Mouse (Mus musculus) left cerebral cortex, adult 2 months (tissue): ENCODE measurements at regions not wholly inside any gene's neighbourhood (a gene's known extent, or its start where the extent isn't known, plus 50 kb on each side); places are given as distances from the start of the nearest gene placed in this dataset.

ENCODE experiments used
- DNase-seq, 2 experiments: peaks; one replicate each; pipeline ENCODE4 v3.0.0; 2021 to 2022; ENCODE audit warnings: low spot score in 2 of 2, mixed read lengths in 1 of 2; ENCODE audit errors: extremely low spot score in 1 of 2
- H3K27ac ChIP-seq: fragments of 200-600 bp; 2 replicates; pipeline ENCODE4 v1.8.1; 2022
- H3K4me3 ChIP-seq: fragments of 200-600 bp; 2 replicates; pipeline ENCODE4 v1.8.1; 2022
- CTCF ChIP-seq: fragments of 200-600 bp; IDR thresholded peaks from 2 replicates; pipeline ENCODE4 v1.8.1; 2022; ENCODE audit warnings: antibody characterized with exemption, mild to moderate bottlenecking, moderate library complexity
- intact Hi-C: fragments of 180-260 bp; cut with DNase I; formaldehyde crosslinking; loops from one replicate; pipeline ENCODE4 v1.15.1; 2025

DNA sequence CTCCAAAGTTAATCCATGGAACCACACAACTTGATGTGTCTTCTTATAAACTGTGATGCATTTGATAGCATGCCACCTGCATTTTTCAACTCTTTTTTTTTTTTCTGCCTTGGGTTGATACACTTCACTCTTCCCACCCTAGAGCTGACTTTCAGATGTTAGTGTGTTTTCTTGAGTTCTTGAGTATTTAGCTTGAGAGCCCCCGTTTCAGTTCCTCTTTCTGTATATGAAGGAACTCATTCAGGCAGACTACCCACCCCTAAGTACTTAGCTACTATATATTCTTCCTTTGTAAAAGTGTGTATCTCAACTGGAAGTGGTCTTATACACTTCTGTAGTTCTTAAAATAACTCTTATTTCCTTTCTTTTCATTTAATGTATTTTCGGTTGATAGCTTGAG, 371.1 kb downstream of the Tns1 start:
- Histone ChIP-seq H3K4me3 (no peak overlapping the region), H3K27ac (no peak overlapping the region)
- no peak for DNase-seq
- intact Hi-C loops, result no loop called here
- TF ChIP-seq CTCF, result no peak

DNA sequence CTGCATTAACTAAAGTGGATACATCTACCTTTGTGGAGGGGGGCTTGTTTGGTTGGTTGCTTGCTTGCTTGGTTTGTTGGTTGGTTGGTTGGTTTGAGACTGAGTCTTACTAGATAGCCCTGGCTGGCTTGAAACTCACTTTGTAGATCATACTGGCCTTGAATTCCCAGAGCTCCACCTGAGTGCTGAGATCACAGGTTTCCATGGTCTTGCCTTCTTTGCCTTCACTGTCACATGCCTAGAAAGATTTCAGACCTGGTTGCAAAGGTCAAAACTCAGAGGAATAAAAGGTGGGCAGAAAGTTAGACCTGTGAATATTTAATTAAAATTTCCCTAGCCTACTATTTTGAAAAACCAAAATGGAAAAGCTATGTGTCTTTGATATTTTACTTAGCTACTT, 375.5 kb downstream of the Tns1 start:
- intact Hi-C loops, result no loop called here
- no peak overlapping the region for H3K27ac ChIP-seq
- no peak overlapping the region for H3K4me3 ChIP-seq
- DNase-seq, result no peak
- no peak for TF ChIP-seq CTCF

DNA sequence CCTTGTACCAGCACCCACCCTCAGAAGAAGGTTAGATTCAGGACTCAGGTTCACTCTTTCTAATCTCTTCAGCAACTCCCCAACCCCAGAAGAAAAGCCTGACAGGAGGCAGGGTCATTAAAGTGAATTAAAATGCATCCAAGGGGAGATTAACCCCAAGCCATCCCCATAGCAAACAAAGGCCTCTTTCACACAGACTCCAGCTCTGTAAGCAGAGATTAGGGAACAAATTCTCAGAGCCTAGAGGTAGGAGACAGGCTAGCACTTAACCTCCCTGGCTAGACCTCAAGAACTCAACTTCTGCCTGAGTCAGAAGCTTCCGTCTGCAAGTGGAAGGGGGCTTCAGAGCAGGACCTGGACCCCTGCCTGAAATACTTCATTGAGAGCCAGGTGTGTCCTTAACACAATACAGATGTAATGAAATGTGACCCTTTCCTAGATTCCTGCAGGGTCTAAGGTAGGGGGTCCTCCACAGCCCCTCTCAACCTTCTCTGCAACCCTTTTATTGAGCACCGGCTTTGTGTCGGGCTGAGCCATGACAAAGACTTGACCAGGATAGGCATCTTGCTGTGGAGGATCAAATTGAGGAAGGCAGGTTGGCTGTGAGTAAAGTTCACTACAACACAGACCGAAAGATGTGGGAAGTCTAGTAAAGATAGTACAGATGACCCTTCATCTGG, 379.6 kb downstream of the Tns1 start:
- no peak for DNase-seq
- H3K4me3 ChIP-seq, result no peak overlapping the region
- intact Hi-C loops, result no loop called here
- no peak overlapping the region for H3K27ac ChIP-seq
- no peak for TF ChIP-seq CTCF

DNA sequence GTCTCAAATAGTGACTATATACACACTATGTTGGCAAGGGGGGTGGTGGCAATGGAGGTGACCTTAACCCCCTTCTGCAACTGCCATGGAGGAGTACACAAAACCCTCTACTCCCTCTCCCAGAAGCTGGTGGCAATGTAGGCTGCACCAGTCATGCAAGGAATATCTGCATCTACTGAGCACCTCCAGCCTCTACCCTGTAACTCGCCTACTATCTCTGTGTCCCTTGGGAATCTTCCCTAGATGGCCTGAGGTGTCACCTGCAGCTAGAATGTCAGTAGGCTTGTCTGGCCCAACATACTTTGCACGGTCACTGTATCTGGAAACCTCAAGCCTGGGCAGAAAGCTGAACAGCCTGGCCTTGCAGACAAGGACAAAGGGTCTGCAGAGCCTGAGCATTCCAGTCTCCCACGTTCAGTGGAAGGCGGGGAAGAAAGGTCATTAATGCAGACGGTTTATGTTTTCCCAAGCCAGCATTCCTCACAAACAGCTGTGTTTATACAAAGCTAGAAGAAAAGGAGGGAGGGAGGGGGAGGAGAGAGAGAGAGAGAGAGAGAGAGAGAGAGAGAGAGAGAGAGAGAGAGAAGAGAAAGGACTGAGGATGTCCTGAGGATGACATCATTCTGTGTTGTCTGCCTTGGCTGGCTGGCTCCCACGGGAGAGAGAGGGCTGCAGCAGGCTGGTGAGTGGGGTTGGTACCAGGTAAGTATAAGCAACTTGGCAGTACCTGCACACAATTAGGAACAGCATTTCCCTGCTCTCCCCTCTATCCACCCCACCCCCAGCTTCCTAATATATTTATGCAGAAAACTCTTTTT, 380.3 kb downstream of the Tns1 start:
- intact Hi-C loops, result no loop called here
- H3K4me3 ChIP-seq, result no peak overlapping the region
- TF ChIP-seq CTCF, result no peak
- DNase-seq, result no peak
- no peak overlapping the region for H3K27ac ChIP-seq

DNA sequence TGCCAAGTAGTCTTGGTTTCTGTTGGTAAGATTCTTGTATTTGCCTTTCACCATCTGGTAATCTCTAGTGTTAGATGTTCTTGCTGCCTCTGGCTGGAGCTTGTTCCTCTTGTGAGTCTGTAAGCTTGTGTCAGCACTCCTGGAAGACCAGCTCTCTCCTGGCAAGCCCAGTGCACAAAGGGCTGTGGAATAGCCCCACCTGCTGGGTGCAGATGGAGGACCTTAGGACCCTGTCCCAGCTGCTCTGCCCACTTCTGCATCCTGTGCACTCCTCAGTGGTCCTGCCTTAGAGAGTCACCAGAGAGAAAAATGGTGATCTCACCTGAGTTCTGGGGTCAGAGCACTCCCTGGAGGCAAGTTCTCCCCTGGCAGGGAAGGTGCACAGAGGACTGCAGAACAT, 387.2 kb downstream of the Tns1 start:
- intact Hi-C loops, result no loop called here
- DNase-seq, result no peak
- peak; percentile 22 for TF ChIP-seq CTCF
- no peak overlapping the region for H3K27ac ChIP-seq
- H3K4me3 ChIP-seq, result no peak overlapping the region

DNA sequence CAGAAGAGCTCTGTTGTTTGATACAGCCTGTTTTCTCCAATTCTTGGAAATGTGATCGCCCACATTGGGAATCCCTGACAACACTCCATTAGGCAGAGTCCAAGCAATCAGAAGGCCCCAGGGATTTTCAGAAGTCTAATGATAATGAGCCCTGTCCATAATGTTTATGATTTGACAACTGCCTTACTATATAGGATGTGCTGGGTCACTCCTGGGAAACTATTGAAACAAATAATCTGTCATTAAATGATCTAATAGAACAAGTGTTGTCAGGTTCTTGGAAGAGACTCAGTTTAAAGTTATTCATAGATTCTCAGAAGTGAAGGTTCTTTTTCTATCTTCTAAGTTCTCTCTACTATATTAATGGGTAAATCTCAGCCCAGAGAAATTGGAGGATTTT, 395.9 kb downstream of the Tns1 start:
- no peak overlapping the region for H3K4me3 ChIP-seq
- TF ChIP-seq CTCF, result no peak

DNA sequence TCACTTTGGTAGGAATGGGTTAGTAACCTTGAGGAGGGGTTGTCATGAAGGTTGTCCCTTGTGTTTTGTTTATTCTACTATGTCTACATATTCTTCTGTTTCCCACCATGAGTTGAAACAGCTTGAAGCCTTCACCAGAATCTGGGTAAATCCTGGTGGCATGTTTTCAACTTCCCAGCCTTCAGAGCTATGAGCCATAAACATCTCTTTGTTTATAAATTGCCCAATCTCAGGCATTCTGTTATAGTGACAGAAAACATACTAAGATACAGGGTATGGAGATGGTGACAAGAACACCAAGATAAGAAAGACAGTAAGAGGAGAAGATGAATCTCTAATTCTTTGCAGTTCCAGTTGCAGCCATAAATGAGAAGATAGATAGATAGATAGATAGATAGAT, 396.5 kb downstream of the Tns1 start:
- DNase-seq, result no peak
- H3K27ac ChIP-seq, result no peak overlapping the region
- intact Hi-C loops, result no loop called here
- no peak overlapping the region for H3K4me3 ChIP-seq
- TF ChIP-seq CTCF, result no peak

More for the DNA sequence above, 395.9 kb downstream of the Tns1 start:
- intact Hi-C loops, result no loop called here
- H3K27ac ChIP-seq, result no peak overlapping the region
- DNase-seq, result no peak

DNA sequence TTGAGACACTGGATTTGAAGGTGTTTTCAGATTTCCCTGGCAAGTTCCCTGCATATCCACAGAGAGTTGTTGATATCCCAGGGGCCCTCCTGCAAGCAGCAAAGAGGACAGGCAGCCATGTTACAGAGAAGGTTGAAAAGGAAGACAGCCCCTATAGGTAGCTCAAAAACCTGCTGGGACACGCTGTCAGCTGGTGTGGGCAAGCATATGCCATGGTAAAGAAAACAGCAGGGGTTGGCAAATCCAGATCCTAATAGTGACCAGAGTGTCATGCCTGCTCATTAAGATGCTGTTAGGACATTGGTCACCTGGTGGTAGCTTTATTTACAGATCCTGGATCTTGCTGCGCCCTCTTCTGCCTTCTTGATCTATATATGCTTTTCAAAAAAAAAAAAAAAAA, 397.6 kb downstream of the Tns1 start:
- intact Hi-C loops, result no loop called here
- no peak for TF ChIP-seq CTCF
- DNase-seq, result no peak
- Histone ChIP-seq H3K4me3 (no peak overlapping the region), H3K27ac (no peak overlapping the region)

DNA sequence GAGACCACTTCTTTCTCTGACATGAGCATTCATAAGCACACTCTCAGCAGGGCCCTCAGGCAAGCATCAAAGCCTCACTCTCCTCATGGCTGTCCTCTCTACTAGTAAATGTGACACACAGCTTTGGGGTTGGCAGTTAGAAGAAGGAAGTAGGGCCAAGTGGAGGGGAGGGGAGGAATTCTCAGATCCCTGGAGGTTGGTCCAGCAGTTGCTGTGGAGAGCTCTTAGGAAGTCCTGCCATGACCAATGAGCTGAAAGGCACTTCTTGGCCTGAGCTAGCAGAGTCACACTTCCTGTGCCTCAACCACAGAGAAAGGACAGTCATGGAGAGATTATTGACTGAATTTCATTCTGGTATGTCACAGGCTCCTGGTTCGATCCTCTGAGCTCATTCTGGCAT, 398.8 kb downstream of the Tns1 start:
- Histone ChIP-seq H3K4me3 (no peak overlapping the region), H3K27ac (no peak overlapping the region)
- DNase-seq, result no peak
- TF ChIP-seq CTCF, result no peak
- intact Hi-C loops, result no loop called here

DNA sequence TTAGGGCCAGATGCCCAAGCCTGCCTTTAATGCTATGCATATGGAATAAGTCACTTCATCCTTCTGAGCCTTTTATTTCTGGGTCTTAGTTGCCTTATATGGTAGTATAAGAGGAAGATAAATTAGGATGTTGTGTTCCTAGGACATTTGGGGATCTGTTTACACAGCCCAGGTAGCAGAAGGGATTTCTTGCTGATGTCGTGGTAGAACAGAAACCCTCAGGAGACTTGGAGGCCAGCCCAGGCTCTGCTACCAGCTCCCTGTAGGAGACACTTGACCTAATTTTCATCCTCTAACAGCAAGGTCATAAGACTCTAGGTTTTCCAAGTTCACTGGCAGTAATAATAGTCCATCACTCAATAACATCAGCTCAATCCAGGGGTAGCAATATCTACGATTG, 399.7 kb downstream of the Tns1 start:
- DNase-seq, result no peak
- Histone ChIP-seq H3K27ac (no peak overlapping the region), H3K4me3 (no peak overlapping the region)
- intact Hi-C loops, result no loop called here
- no peak for TF ChIP-seq CTCF

DNA sequence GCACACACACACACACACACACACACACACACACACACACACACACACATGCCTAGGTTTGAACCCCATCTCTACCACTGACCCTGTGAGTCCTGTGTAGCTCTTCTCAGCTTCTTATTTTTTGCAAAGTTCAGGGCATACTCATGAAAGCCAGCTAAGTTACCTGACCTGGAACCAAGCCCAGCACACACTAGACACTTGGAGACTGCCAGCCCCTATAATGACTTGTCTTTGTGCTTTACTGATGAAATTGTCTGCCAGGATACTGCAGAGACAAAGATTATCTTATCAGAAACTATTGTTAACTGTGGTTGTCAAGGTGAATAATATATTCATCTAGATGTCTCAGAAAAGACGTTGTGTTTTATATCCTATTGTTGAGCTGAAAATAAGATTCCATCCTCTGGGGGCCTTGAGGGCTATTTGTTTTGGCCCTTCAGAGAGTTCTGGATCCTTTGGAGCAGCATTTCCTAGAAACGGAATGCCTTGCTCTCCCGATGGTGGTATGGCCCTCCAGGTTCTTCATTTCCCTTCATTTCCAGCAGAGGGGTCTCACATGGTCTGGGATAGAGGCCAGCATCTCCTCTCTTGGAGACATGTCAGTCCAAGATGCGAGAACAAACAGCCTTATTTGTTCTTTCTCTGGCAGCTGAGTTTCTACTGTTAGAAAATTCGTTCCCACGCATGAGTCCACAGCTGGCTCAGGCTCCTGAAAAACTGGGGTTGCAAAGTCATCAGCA, 402.6 kb downstream of the Tns1 start:
- Histone ChIP-seq H3K4me3 (no peak overlapping the region), H3K27ac (no peak overlapping the region)
- TF ChIP-seq CTCF, result no peak
- intact Hi-C loops, result no loop called here
- no peak for DNase-seq

DNA sequence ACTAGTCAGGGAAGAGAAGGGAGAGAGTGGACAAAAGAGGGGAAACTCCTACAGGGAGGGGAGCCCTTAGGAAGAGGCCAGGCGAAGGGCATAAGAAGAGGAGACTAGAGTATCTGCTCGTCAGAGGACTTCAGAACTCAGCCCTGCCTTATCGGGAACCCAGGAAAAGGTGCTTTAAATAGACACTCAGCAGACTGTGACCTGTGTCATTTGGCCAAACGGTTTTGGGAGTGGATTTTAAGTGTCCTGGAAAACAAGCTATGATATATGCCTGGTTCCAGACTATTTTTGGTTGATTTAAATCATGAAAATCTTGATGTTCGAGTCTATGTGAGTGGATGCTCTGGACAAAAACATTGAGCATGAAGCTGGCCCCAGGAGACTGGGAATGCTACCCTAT, 405.8 kb downstream of the Tns1 start:
- intact Hi-C loops, result no loop called here
- no peak for DNase-seq
- no peak for TF ChIP-seq CTCF
- Histone ChIP-seq H3K4me3 (no peak overlapping the region), H3K27ac (no peak overlapping the region)
